Mouse (Mus musculus) heart, embryonic 13.5 days (tissue): Measurements from ENCODE around the gene Fbxo7. TPM values are rescaled to one million over a fixed set of nuclear protein-coding genes. Genes with fewer than 3 reads are reported as not detected.

Source experiments
- ATAC-seq: fragments of 200-750 bp; cut with Nextera tagmentation; 2 replicates; pipeline ENCODE4 v1.8.0; 2017; ENCODE audit warnings: moderate TSS enrichment; ENCODE audit not compliant: insufficient number of reproducible peaks, low FRiP score, low TSS enrichment; ENCODE audit errors: extremely low read depth
- H3K27ac ChIP-seq: fragments of 300-500 bp; sonication (generic); replicated peaks from 2 replicates; pipeline ENCODE4 v1.5.1; 2015; ENCODE audit warnings: moderate library complexity, mild to moderate bottlenecking, inconsistent platforms
- H3K27me3 ChIP-seq: fragments of 300-500 bp; sonication (generic); replicated peaks from 2 replicates; pipeline ENCODE4 v1.6.1; 2015; ENCODE audit warnings: mild to moderate bottlenecking, inconsistent platforms
- H3K36me3 ChIP-seq: fragments of 300-500 bp; sonication (generic); 2 replicates; pipeline ENCODE4 v1.6.1; 2015; ENCODE audit warnings: mild to moderate bottlenecking, inconsistent platforms
- H3K4me1 ChIP-seq: fragments of 300-500 bp; sonication (generic); 2 replicates; pipeline ENCODE4 v1.6.1; 2015; ENCODE audit warnings: inconsistent platforms
- H3K4me2 ChIP-seq: fragments of 300-500 bp; sonication (generic); 2 replicates; pipeline ENCODE4 v1.6.1; 2015; ENCODE audit warnings: inconsistent platforms, mild to moderate bottlenecking, moderate library complexity
- H3K4me3 ChIP-seq: fragments of 300-500 bp; sonication (generic); 2 replicates; pipeline ENCODE4 v1.5.1; 2015; ENCODE audit warnings: moderate library complexity, mild to moderate bottlenecking, inconsistent platforms
- H3K9ac ChIP-seq: fragments of 300-500 bp; sonication (generic); 2 replicates; pipeline ENCODE4 v1.6.1; 2015; ENCODE audit warnings: inconsistent platforms, mild to moderate bottlenecking, moderate library complexity
- H3K9me3 ChIP-seq: fragments of 300-500 bp; sonication (generic); 2 replicates; pipeline ENCODE4 v1.6.1; 2016; ENCODE audit warnings: inconsistent platforms
- WGBS: fragments of 180-500 bp; shearing (Covaris S2); methylation state at CpG from one replicate; pipeline ENCODE4 v1.1.7; 2015; ENCODE audit warnings: mixed read lengths; 5-methylcytosine and 5-hydroxymethylcytosine counted together
- polyA plus RNA-seq: library from polyadenylated mRNA; unstranded; fragments of >200 nt; fragmentation: Nextera tagmentation; extraction: Ambion mirVana; gene quantifications from 2 replicates; pipeline ENCODE4 v1.2.1, GENCODE M21; 2015

Fbxo7 gene
- polyA plus RNA-seq, result 21.2 and 22.6 TPM in 2 replicates

- H3K27ac ChIP-seq, result peak within 1 kb of the TSS; percentile 90
- WGBS, result under 1% methylated on average over 82 of the region's 82 CpGs
Observed at GRCm38 (mm10) chr10:86021749-86022473, at the start of gene Fbxo7. Gene Fbxo7 (plus strand): TSS chr10:86021972.

GRCm38 (mm10) chr10:85972915-85973314, 48.9 kb upstream of the Fbxo7 start:
- Histone ChIP-seq H3K27ac (no peak overlapping the region), H3K27me3 (0 out of 2 replicates have a peak, but pooled peaks cover under 1% of the 10 kb centered on the region), H3K36me3 (no peaks in the 10 kb centered on the region), H3K4me1 (no peaks in the 10 kb centered on the region), H3K9ac (no peak overlapping the region), H3K9me3 (no peaks in the 10 kb centered on the region), H3K4me3 (no peak overlapping the region), H3K4me2 (no peak overlapping the region)
- ATAC-seq, result no peak
- 65% methylated on average over 4 of the region's 4 CpGs for WGBS

More at GRCm38 (mm10) chr10:86021749-86022473, at the start of gene Fbxo7:
- H3K9me3 ChIP-seq, result no peaks in the 10 kb centered on the region
- peak within 1 kb of the TSS; percentile 86 for H3K9ac ChIP-seq
- peak within 1 kb of the TSS; percentile 77 for H3K4me2 ChIP-seq
- 0 out of 2 replicates have a peak, but pooled peaks cover 7% of the 10 kb centered on the region for H3K36me3 ChIP-seq
- peaks cover 11% of the 10 kb centered on the region for H3K4me1 ChIP-seq
- peaks cover 3% of the 10 kb centered on the region for H3K27me3 ChIP-seq
- H3K4me3 ChIP-seq, result peak within 1 kb of the TSS; percentile 78
- peak; percentile 87 for ATAC-seq

- no peaks in the 10 kb centered on the region for H3K27me3 ChIP-seq
- no peak for ATAC-seq
- no peak overlapping the region for H3K4me2 ChIP-seq
- no peaks in the 10 kb centered on the region for H3K9me3 ChIP-seq
- no peak overlapping the region for H3K4me3 ChIP-seq
- 67% methylated on average over 6 of the region's 6 CpGs for WGBS
- no peaks in the 10 kb centered on the region for H3K4me1 ChIP-seq
- no peak overlapping the region for H3K27ac ChIP-seq
- no peaks in the 10 kb centered on the region for H3K36me3 ChIP-seq
- no peak overlapping the region for H3K9ac ChIP-seq
Observed at GRCm38 (mm10) chr10:85989412-85990115, 32.2 kb upstream of the Fbxo7 start.

- Histone ChIP-seq H3K27me3 (no peaks in the 10 kb centered on the region), H3K27ac (no peak overlapping the region), H3K4me2 (no peak overlapping the region), H3K36me3 (no peaks in the 10 kb centered on the region), H3K4me3 (no peak overlapping the region), H3K9ac (no peak overlapping the region), H3K4me1 (peaks cover 5% of the 10 kb centered on the region; the same call in 1 of the 2 replicates), H3K9me3 (no peaks in the 10 kb centered on the region)
- 72% methylated on average over 4 of the region's 4 CpGs for WGBS
- no peak for ATAC-seq
Observed at GRCm38 (mm10) chr10:85992412-85992811, 29.4 kb upstream of the Fbxo7 start.

GRCm38 (mm10) chr10:85993836-85994235, 27.9 kb upstream of the Fbxo7 start:
- no peak for ATAC-seq
- Histone ChIP-seq H3K27me3 (no peaks in the 10 kb centered on the region), H3K27ac (no peak overlapping the region), H3K9ac (no peak overlapping the region), H3K36me3 (no peaks in the 10 kb centered on the region), H3K4me3 (no peak overlapping the region), H3K4me2 (no peak overlapping the region), H3K4me1 (peaks cover 5% of the 10 kb centered on the region; the same call in 1 of the 2 replicates), H3K9me3 (no peaks in the 10 kb centered on the region)
- WGBS, result 79% methylated on average over 9 of the region's 9 CpGs

DNA sequence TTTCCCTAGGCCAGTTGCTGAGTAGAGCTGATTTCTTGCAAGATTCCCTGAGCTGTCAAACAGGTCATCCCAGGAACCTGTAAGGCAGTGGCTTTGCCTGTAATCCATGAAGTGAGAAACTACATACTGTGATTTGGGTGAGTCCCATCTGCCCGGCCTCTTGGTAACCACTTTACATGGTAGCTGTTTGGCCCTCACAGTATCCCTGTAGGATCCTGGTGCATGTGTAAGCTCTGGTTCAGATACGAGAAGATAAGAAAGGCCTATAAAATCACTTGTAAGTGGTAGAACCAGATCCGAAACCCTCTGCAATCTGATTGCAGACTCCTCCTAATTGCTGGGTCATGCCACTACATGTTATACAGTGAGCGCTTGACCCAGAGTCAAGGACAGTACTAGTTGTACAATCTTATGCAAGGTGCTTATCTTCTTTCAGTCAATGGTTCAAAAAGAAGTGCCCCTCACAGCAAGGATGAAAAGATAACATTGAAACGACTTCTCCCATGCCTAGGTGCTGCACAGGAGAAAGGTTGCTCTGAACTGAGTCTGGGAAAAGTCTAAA, 27.1 kb upstream of the Fbxo7 start:
- no peak overlapping the region for H3K27ac ChIP-seq
- no peaks in the 10 kb centered on the region for H3K9me3 ChIP-seq
- H3K4me2 ChIP-seq, result no peak overlapping the region
- WGBS, result 66% methylated on average over 5 of the region's 5 CpGs
- no peak for ATAC-seq
- no peaks in the 10 kb centered on the region for H3K27me3 ChIP-seq
- peaks cover 5% of the 10 kb centered on the region; the same call in 1 of the 2 replicates for H3K4me1 ChIP-seq
- H3K36me3 ChIP-seq, result no peaks in the 10 kb centered on the region
- no peak overlapping the region for H3K9ac ChIP-seq
- no peak overlapping the region for H3K4me3 ChIP-seq

DNA sequence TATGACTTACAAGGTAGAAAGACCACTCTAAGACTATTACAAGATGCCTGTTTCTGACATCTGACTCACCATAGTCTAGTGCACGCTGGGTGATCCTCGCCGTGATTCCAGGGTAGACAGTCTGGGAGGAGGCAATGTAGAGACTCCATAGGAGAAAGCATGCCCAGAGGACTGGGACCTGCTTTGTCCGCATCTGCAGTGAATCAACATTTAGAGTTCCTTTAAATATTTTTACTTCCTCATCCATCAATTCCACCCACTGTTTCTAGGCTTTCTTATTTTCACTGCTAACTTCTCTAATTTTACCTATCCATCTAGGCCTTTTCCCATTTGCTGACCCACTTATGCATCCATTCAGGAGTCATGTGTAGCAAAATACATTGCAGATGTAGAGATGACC, 21.3 kb upstream of the Fbxo7 start:
- no peak for ATAC-seq
- H3K9ac ChIP-seq, result no peak overlapping the region
- no peak overlapping the region for H3K4me2 ChIP-seq
- no peak overlapping the region for H3K4me3 ChIP-seq
- H3K27ac ChIP-seq, result no peak overlapping the region
- WGBS, result 84% methylated on average over 4 of the region's 4 CpGs
- peaks cover 4% of the 10 kb centered on the region; the same call in 1 of the 2 replicates for H3K27me3 ChIP-seq
- H3K36me3 ChIP-seq, result no peaks in the 10 kb centered on the region
- peaks cover 5% of the 10 kb centered on the region; the same call in 1 of the 2 replicates for H3K4me1 ChIP-seq
- no peaks in the 10 kb centered on the region for H3K9me3 ChIP-seq

- H3K9ac ChIP-seq, result no peak overlapping the region
- no peak overlapping the region for H3K4me2 ChIP-seq
- 69% methylated on average over 5 of the region's 5 CpGs for WGBS
- H3K4me3 ChIP-seq, result no peak overlapping the region
- no peak for ATAC-seq
- no peaks in the 10 kb centered on the region for H3K4me1 ChIP-seq
- no peak overlapping the region for H3K27ac ChIP-seq
- H3K36me3 ChIP-seq, result no peaks in the 10 kb centered on the region
- peaks cover 9% of the 10 kb centered on the region; the same call in 1 of the 2 replicates for H3K27me3 ChIP-seq
- no peaks in the 10 kb centered on the region for H3K9me3 ChIP-seq
Observed at GRCm38 (mm10) chr10:86006455-86006854, 15.3 kb upstream of the Fbxo7 start.

- Histone ChIP-seq H3K4me1 (no peaks in the 10 kb centered on the region), H3K4me2 (no peak overlapping the region), H3K4me3 (no peak overlapping the region), H3K9me3 (no peaks in the 10 kb centered on the region), H3K27me3 (peaks cover 5% of the 10 kb centered on the region; the same call in 1 of the 2 replicates), H3K9ac (no peak overlapping the region), H3K27ac (no peak overlapping the region), H3K36me3 (no peaks in the 10 kb centered on the region)
- WGBS, result 75% methylated on average over 2 of the region's 2 CpGs
- no peak for ATAC-seq
Observed at GRCm38 (mm10) chr10:86009688-86010087, 12.1 kb upstream of the Fbxo7 start.

GRCm38 (mm10) chr10:86010636-86011035, 11.1 kb upstream of the Fbxo7 start:
- H3K36me3 ChIP-seq, result no peaks in the 10 kb centered on the region
- H3K27ac ChIP-seq, result no peak overlapping the region
- H3K9ac ChIP-seq, result no peak overlapping the region
- H3K9me3 ChIP-seq, result no peaks in the 10 kb centered on the region
- H3K4me2 ChIP-seq, result no peak overlapping the region
- H3K27me3 ChIP-seq, result peaks cover 5% of the 10 kb centered on the region; the same call in 1 of the 2 replicates
- H3K4me1 ChIP-seq, result no peaks in the 10 kb centered on the region
- ATAC-seq, result no peak
- WGBS, result 56% methylated on average over 6 of the region's 6 CpGs
- no peak overlapping the region for H3K4me3 ChIP-seq

GRCm38 (mm10) chr10:86011172-86011571, 10.6 kb upstream of the Fbxo7 start:
- no peak overlapping the region for H3K27ac ChIP-seq
- no peak for ATAC-seq
- no peak overlapping the region for H3K9ac ChIP-seq
- H3K4me2 ChIP-seq, result no peak overlapping the region
- H3K4me1 ChIP-seq, result no peaks in the 10 kb centered on the region
- peaks cover 9% of the 10 kb centered on the region; the same call in 1 of the 2 replicates for H3K27me3 ChIP-seq
- no peaks in the 10 kb centered on the region for H3K9me3 ChIP-seq
- no peak overlapping the region for H3K4me3 ChIP-seq
- 68% methylated on average over 2 of the region's 2 CpGs for WGBS
- no peaks in the 10 kb centered on the region for H3K36me3 ChIP-seq
